Mouse (Mus musculus) neutrophil, adult 5-6 weeks (primary cell): ENCODE results near the gene Sox6. TPM values are rescaled to one million over a fixed set of nuclear protein-coding genes. Genes with fewer than 3 reads are reported as not detected.

Experiments used
- ATAC-seq: fragments of 151-379, 151-347 bp; 2 replicates; pipeline ENCODE4 v1.8.0; 2017; ENCODE audit warnings: mild to moderate bottlenecking, moderate TSS enrichment; ENCODE audit not compliant: insufficient number of reproducible peaks, poor library complexity, low FRiP score, severe bottlenecking; ENCODE audit errors: extremely low read depth
- total RNA-seq: library from RNA; stranded (forward); fragments of 200-1000 nt; gene quantifications from 2 replicates; pipeline ENCODE4 v1.2.3, GENCODE M21; 2017

The Sox6 gene
- total RNA-seq, 1 experiment from 2014 or later = 1.4 TPM

- no peak for ATAC-seq
Measured at GRCm38 (mm10) chr7:116002726-116003125, 35.9 kb downstream of the Sox6 start.

- ATAC-seq = no peak
Measured at GRCm38 (mm10) chr7:115988109-115988779, 50.4 kb downstream of the Sox6 start.

- ATAC-seq = no peak
Measured at GRCm38 (mm10) chr7:115985716-115986115, 52.9 kb downstream of the Sox6 start.

GRCm38 (mm10) chr7:115984076-115984475 lies 54.5 kb downstream of the Sox6 start:
- ATAC-seq = no peak

- no peak for ATAC-seq
Measured at GRCm38 (mm10) chr7:115979813-115980512, 58.6 kb downstream of the Sox6 start.

GRCm38 (mm10) chr7:115974518-115974917 lies 64.1 kb downstream of the Sox6 start:
- ATAC-seq = no peak

GRCm38 (mm10) chr7:115967186-115967585 lies 71.4 kb downstream of the Sox6 start:
- no peak for ATAC-seq

GRCm38 (mm10) chr7:115966181-115966580 lies 72.4 kb downstream of the Sox6 start:
- no peak for ATAC-seq

- no peak for ATAC-seq
Measured at GRCm38 (mm10) chr7:115953046-115953445, 85.5 kb downstream of the Sox6 start.

GRCm38 (mm10) chr7:115952235-115952634 lies 86.4 kb downstream of the Sox6 start:
- no peak for ATAC-seq

GRCm38 (mm10) chr7:115951689-115952088 lies 86.9 kb downstream of the Sox6 start:
- no peak for ATAC-seq

- ATAC-seq = no peak
Measured at GRCm38 (mm10) chr7:115947916-115948315, 90.7 kb downstream of the Sox6 start.

GRCm38 (mm10) chr7:115946559-115946958 lies 92.0 kb downstream of the Sox6 start:
- no peak for ATAC-seq

- ATAC-seq = no peak
Measured at GRCm38 (mm10) chr7:115945516-115945915, 93.1 kb downstream of the Sox6 start.

GRCm38 (mm10) chr7:115944250-115944649 lies 94.3 kb downstream of the Sox6 start:
- ATAC-seq = no peak

- ATAC-seq = no peak
Measured at GRCm38 (mm10) chr7:115941766-115942165, 96.8 kb downstream of the Sox6 start.

GRCm38 (mm10) chr7:115939292-115939691 lies 99.3 kb downstream of the Sox6 start:
- no peak for ATAC-seq

- no peak for ATAC-seq
Measured at GRCm38 (mm10) chr7:115936908-115937307, 101.7 kb downstream of the Sox6 start.

- ATAC-seq = no peak
Measured at GRCm38 (mm10) chr7:115915338-115915737, 123.3 kb downstream of the Sox6 start.

GRCm38 (mm10) chr7:115910313-115910712 lies 128.3 kb downstream of the Sox6 start:
- ATAC-seq = no peak
